Mouse (Mus musculus) MEL (cell line): ENCODE measurements at regions not wholly inside any gene's neighbourhood (a gene's known extent, or its start where the extent isn't known, plus 50 kb on each side); places are given as distances from the start of the nearest gene placed in this dataset.

Source experiments
- DNase-seq: peaks from one replicate; pipeline ENCODE4 v3.0.0; 2011; ENCODE audit warnings: low read depth, low spot score
- H3K27ac ChIP-seq: 2 replicates; pipeline ENCODE4 v1.5.1; 2012; ENCODE audit warnings: low read depth, mild to moderate bottlenecking, control low read depth, low read length, moderate library complexity; ENCODE audit not compliant: control insufficient read depth
- H3K27me3 ChIP-seq, 2 experiments: fragments of 150-350 bp in 1 of 2; sonication (generic) in 1 of 2; 2 replicates each; pipeline ENCODE4 v1.6.1; 2012; ENCODE audit warnings: low read length in 2 of 2, mild to moderate bottlenecking in 2 of 2, improper control_type of control experiment in 1 of 2, moderate library complexity in 1 of 2; ENCODE audit not compliant: insufficient read depth in 2 of 2, control insufficient read depth in 1 of 2
- H3K36me3 ChIP-seq, 2 experiments: 2 replicates each; pipeline ENCODE4 v1.6.1; 2012 to 2014; ENCODE audit warnings: low read length in 2 of 2, improper control_type of control experiment in 1 of 2, inconsistent platforms in 1 of 2, mild to moderate bottlenecking in 1 of 2; ENCODE audit not compliant: insufficient read depth in 2 of 2, control insufficient read depth in 1 of 2
- H3K4me1 ChIP-seq, 2 experiments: fragments of 150-350 bp in 1 of 2; sonication (generic) in 1 of 2; 2 replicates each; pipeline ENCODE4 v1.6.1; 2012; ENCODE audit warnings: low read length in 2 of 2, improper control_type of control experiment in 1 of 2, mild to moderate bottlenecking in 1 of 2; ENCODE audit not compliant: insufficient read depth in 2 of 2, control insufficient read depth in 1 of 2
- H3K4me3 ChIP-seq, 2 experiments: fragments of 150-350 bp in 1 of 2; sonication (generic) in 1 of 2; 2 replicates each; pipeline ENCODE4 v1.5.1; 2012; ENCODE audit warnings: low read depth in 2 of 2, low read length in 2 of 2, mild to moderate bottlenecking in 2 of 2, moderate library complexity in 2 of 2, control low read depth in 1 of 2, improper control_type of control experiment in 1 of 2; ENCODE audit not compliant: control insufficient read depth in 1 of 2, insufficient read depth in 1 of 2
- H3K79me2 ChIP-seq: 2 replicates; pipeline ENCODE4 v1.6.1; 2012; ENCODE audit warnings: mild to moderate bottlenecking, low read length, moderate library complexity; ENCODE audit not compliant: control insufficient read depth, poor library complexity, insufficient read depth
- H3K9ac ChIP-seq: 2 replicates; pipeline ENCODE4 v1.6.1; 2012; ENCODE audit warnings: low read depth, mild to moderate bottlenecking, control low read depth, low read length, moderate library complexity; ENCODE audit not compliant: control insufficient read depth, poor library complexity, severe bottlenecking
- H3K9me3 ChIP-seq: fragments of 150-350 bp; sonication (generic); replicated peaks from 2 replicates; pipeline ENCODE4 v1.6.1; 2012; ENCODE audit warnings: mild to moderate bottlenecking, low read length, improper control_type of control experiment, moderate library complexity; ENCODE audit not compliant: insufficient read depth
- BHLHE40 ChIP-seq: IDR thresholded peaks from 2 replicates; pipeline ENCODE4 v1.6.1; 2012; ENCODE audit warnings: low read depth, mild to moderate bottlenecking, inconsistent platforms, low read length, improper control_type of control experiment, borderline replicate concordance
- CHD1 ChIP-seq: IDR thresholded peaks from 2 replicates; pipeline ENCODE4 v1.6.1; 2012; ENCODE audit warnings: low read depth, mild to moderate bottlenecking, inconsistent platforms, low read length, improper control_type of control experiment
- E2F4 ChIP-seq: IDR thresholded peaks from 2 replicates; pipeline ENCODE4 v1.6.1; 2011; ENCODE audit warnings: low read depth, low read length, improper control_type of control experiment, borderline replicate concordance
- ELF1 ChIP-seq: IDR thresholded peaks from 2 replicates; pipeline ENCODE4 v1.6.1; 2014; ENCODE audit warnings: low read depth, mild to moderate bottlenecking, inconsistent platforms, low read length, improper control_type of control experiment, moderate library complexity
- EP300 ChIP-seq, 2 experiments: IDR thresholded peaks; 2 replicates each; pipeline ENCODE4 v1.6.1; 2011; ENCODE audit warnings: improper control_type of control experiment in 2 of 2, low read length in 2 of 2, low read depth in 1 of 2, mild to moderate bottlenecking in 1 of 2
- ETS1 ChIP-seq: IDR thresholded peaks from 2 replicates; pipeline ENCODE4 v1.6.1; 2012; ENCODE audit warnings: low read depth, mild to moderate bottlenecking, inconsistent platforms, low read length, improper control_type of control experiment, moderate library complexity
- GABPA ChIP-seq: IDR thresholded peaks from 2 replicates; pipeline ENCODE4 v1.6.1; 2012; ENCODE audit warnings: low read depth, mild to moderate bottlenecking, inconsistent platforms, low read length, improper control_type of control experiment, moderate library complexity
- GATA1 ChIP-seq: IDR thresholded peaks from 2 replicates; pipeline ENCODE4 v1.6.1; 2011; ENCODE audit warnings: low read depth, low read length, improper control_type of control experiment
- HCFC1 ChIP-seq: IDR thresholded peaks from 2 replicates; pipeline ENCODE4 v1.6.1; 2012; ENCODE audit warnings: low read depth, mild to moderate bottlenecking, inconsistent platforms, low read length, improper control_type of control experiment, moderate library complexity
- JUND ChIP-seq: IDR thresholded peaks from 2 replicates; pipeline ENCODE4 v1.6.1; 2011; ENCODE audit warnings: low read depth, mild to moderate bottlenecking, improper control_type of control experiment, low read length
- KAT2A ChIP-seq: conservative IDR thresholded peaks from 2 replicates; pipeline ENCODE4 v1.6.1; 2012; ENCODE audit warnings: low read depth, low read length, improper control_type of control experiment, inconsistent platforms
- MAFK ChIP-seq: IDR thresholded peaks from 2 replicates; pipeline ENCODE4 v1.6.1; 2011; ENCODE audit warnings: low read depth, mild to moderate bottlenecking, low read length, improper control_type of control experiment, borderline replicate concordance
- MAX ChIP-seq: IDR thresholded peaks from 2 replicates; pipeline ENCODE4 v1.6.1; 2011; ENCODE audit warnings: low read length, improper control_type of control experiment
- MEF2A ChIP-seq: IDR thresholded peaks from 2 replicates; pipeline ENCODE4 v1.6.1; 2014; ENCODE audit warnings: low read depth, mild to moderate bottlenecking, inconsistent platforms, low read length, improper control_type of control experiment; ENCODE audit not compliant: poor library complexity, insufficient replicate concordance, severe bottlenecking; ENCODE audit errors: extremely low read depth
- MXI1 ChIP-seq: IDR thresholded peaks from 2 replicates; pipeline ENCODE4 v1.6.1; 2011; ENCODE audit warnings: mild to moderate bottlenecking, low read depth, low read length, improper control_type of control experiment
- NELFE ChIP-seq: IDR thresholded peaks from 2 replicates; pipeline ENCODE4 v1.6.1; 2011; ENCODE audit warnings: low read depth, low read length, improper control_type of control experiment
- NRF1 ChIP-seq: IDR thresholded peaks from 2 replicates; pipeline ENCODE4 v1.6.1; 2014; ENCODE audit warnings: low read depth, mild to moderate bottlenecking, inconsistent platforms, low read length, improper control_type of control experiment, moderate library complexity; ENCODE audit not compliant: poor library complexity, insufficient read depth, severe bottlenecking
- POLR2A ChIP-seq, 2 experiments: IDR thresholded peaks; 2 replicates each; pipeline ENCODE4 v1.6.1; 2011 to 2012; ENCODE audit warnings: low read length in 2 of 2, mild to moderate bottlenecking in 2 of 2, control low read depth in 1 of 2, improper control_type of control experiment in 1 of 2, low read depth in 1 of 2, moderate library complexity in 1 of 2; ENCODE audit not compliant: control insufficient read depth in 1 of 2, insufficient read depth in 1 of 2, poor library complexity in 1 of 2
- POLR2AphosphoS2 ChIP-seq: IDR thresholded peaks from 2 replicates; pipeline ENCODE4 v1.6.1; 2011; ENCODE audit warnings: low read length, improper control_type of control experiment
- POLR2AphosphoS5 ChIP-seq: IDR thresholded peaks from 2 replicates; pipeline ENCODE4 v1.6.1; 2012; ENCODE audit warnings: low read depth, borderline replicate concordance, mild to moderate bottlenecking, inconsistent platforms, low read length, moderate library complexity, mixed read lengths
- RAD21 ChIP-seq: IDR thresholded peaks from 2 replicates; pipeline ENCODE4 v1.6.1; 2011; ENCODE audit warnings: mild to moderate bottlenecking, low read depth, low read length, improper control_type of control experiment
- RCOR1 ChIP-seq: IDR thresholded peaks from 2 replicates; pipeline ENCODE4 v1.6.1; 2012; ENCODE audit warnings: low read depth, mild to moderate bottlenecking, inconsistent platforms, low read length, improper control_type of control experiment
- SIN3A ChIP-seq: IDR thresholded peaks from 2 replicates; pipeline ENCODE4 v1.6.1; 2012; ENCODE audit warnings: low read length, improper control_type of control experiment, inconsistent platforms
- SMC3 ChIP-seq: IDR thresholded peaks from 2 replicates; pipeline ENCODE4 v1.6.1; 2011; ENCODE audit warnings: low read depth, low read length, improper control_type of control experiment
- TAL1 ChIP-seq: IDR thresholded peaks from 2 replicates; pipeline ENCODE4 v1.6.1; 2012; ENCODE audit warnings: mild to moderate bottlenecking, inconsistent platforms, low read length, moderate library complexity, mixed read lengths
- USF1 ChIP-seq: IDR thresholded peaks from 2 replicates; pipeline ENCODE4 v1.6.1; 2014; ENCODE audit warnings: low read depth, mild to moderate bottlenecking, inconsistent platforms, low read length, improper control_type of control experiment, moderate library complexity
- ZKSCAN1 ChIP-seq: IDR thresholded peaks from 2 replicates; pipeline ENCODE4 v1.6.1; 2012; ENCODE audit warnings: low read depth, mild to moderate bottlenecking, inconsistent platforms, low read length, improper control_type of control experiment, moderate library complexity
- ZMIZ1 ChIP-seq: IDR thresholded peaks from 2 replicates; pipeline ENCODE4 v1.6.1; 2012; ENCODE audit warnings: low read depth, mild to moderate bottlenecking, inconsistent platforms, low read length, improper control_type of control experiment, moderate library complexity

DNA sequence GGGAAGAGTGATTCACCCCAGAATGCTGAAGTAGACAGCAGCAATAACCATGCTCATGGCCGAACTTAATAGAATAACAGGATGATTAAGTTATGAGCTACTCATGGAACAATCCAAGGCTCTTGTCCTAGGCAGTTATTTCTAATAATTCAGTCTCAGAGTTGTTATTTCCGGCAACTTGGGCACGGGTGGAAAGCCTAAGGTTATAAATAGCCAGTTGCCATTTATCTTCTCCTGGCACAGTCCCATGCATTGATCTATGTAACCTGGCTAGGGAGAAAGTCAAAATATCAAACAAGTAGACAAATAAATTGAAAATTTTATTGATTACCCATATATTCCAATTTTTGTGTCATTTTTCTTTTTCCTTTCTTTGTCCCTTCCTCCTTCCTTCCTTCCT is 64.0 kb upstream of the Chd1 start:
- no peak overlapping the region for H3K9ac ChIP-seq
- no peaks in the 10 kb centered on the region for H3K4me1 ChIP-seq
- peaks cover 0 to 1% of the 10 kb centered on the region in 2 experiments; a peak in 3 of 4 replicates for H3K27me3 ChIP-seq
- TF ChIP-seq NRF1 (no peak), JUND (no peak), SMC3 (no peak), BHLHE40 (no peak), MEF2A (no peak), CHD1 (no peak), ZMIZ1 (no peak), POLR2AphosphoS2 (no peak), USF1 (no peak), POLR2A (IDR thresholded peaks at IDR 0.05; ENCODE audit: control insufficient read depth in 1 of 2, insufficient read depth in 1 of 2, low read depth in 1 of 2, low read length in 2 of 2, poor library complexity in 1 of 2) (no peak), GATA1 (no peak), POLR2AphosphoS5 (no peak), RAD21 (no peak), ELF1 (no peak), MAFK (no peak), SIN3A (no peak), MXI1 (no peak), GABPA (no peak), NELFE (no peak), ZKSCAN1 (no peak)
- H3K36me3 ChIP-seq: no peaks in the 10 kb centered on the region
- H3K79me2 ChIP-seq: no peaks in the 10 kb centered on the region
- no peaks in the 10 kb centered on the region for H3K9me3 ChIP-seq
- H3K27ac ChIP-seq: no peak overlapping the region
- no peak overlapping the region for H3K4me3 ChIP-seq
- DNase-seq: no peak

DNA sequence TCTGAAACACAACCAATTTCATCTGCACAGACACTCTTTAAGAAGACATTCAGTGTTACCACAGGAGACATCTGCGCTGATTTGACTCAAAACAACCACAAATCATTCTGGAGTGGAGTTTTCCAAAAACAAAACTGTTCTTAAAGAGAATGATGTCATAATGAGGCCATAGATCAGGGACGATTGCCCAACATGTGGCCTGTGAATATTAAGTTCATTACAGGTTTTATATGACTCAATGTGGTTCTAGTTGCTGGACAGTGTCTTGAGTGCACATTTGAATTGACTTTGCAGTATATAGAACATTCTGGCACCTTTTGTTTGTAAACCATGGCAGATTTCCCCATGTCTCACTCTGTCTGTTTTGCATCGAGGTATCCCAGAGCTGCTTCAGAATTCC is 63.0 kb upstream of the Chd1 start:
- Histone ChIP-seq H3K4me1 (no peaks in the 10 kb centered on the region), H3K27ac (no peak overlapping the region), H3K36me3 (no peaks in the 10 kb centered on the region), H3K9me3 (no peaks in the 10 kb centered on the region), H3K27me3 (peaks cover 0 to 1% of the 10 kb centered on the region in 2 experiments; a peak in 3 of 4 replicates)
- TF ChIP-seq RCOR1 (no peak), KAT2A (no peak), ELF1 (no peak), MAX (no peak), TAL1 (no peak), GATA1 (no peak), POLR2AphosphoS2 (no peak), HCFC1 (no peak), ETS1 (no peak), ZKSCAN1 (no peak), E2F4 (no peak), SIN3A (no peak), EP300 (IDR thresholded peaks at IDR 0.05; ENCODE audit: low read depth in 1 of 2, low read length in 2 of 2) (no peak), POLR2A (IDR thresholded peaks at IDR 0.05; ENCODE audit: control insufficient read depth in 1 of 2, insufficient read depth in 1 of 2, low read depth in 1 of 2, low read length in 2 of 2, poor library complexity in 1 of 2) (no peak)
- TF ChIP-seq, all 39 proteins: peak for 0
- no peaks in the 10 kb centered on the region for H3K79me2 ChIP-seq
- no peak overlapping the region for H3K9ac ChIP-seq
- H3K4me3 ChIP-seq: no peak overlapping the region
- DNase-seq: no peak
